Mouse (Mus musculus) hindbrain, embryonic 14.5 days (tissue): ENCODE results near the gene Gm13290. TPM values are rescaled to one million over a fixed set of nuclear protein-coding genes. Genes with fewer than 3 reads are reported as not detected.
"Not testable (repeated sequence)": the region's sequence is repeated elsewhere in the genome, so short reads cannot be mapped to it uniquely, and the experiment has no call there.

Source experiments
- ATAC-seq: fragments of 200-750 bp; cut with Nextera tagmentation; 2 replicates; pipeline ENCODE4 v1.8.0; 2017; ENCODE audit warnings: moderate number of reproducible peaks, mild to moderate bottlenecking, moderate TSS enrichment, moderate library complexity; ENCODE audit not compliant: low FRiP score
- DNase-seq: peaks from one replicate; pipeline ENCODE4 v3.0.0-alpha.2; 2015; ENCODE audit warnings: low spot score
- H3K27ac ChIP-seq: fragments of 300-500 bp; sonication (generic); 2 replicates; pipeline ENCODE4 v1.5.1; 2014; ENCODE audit warnings: mild to moderate bottlenecking, moderate library complexity
- H3K27me3 ChIP-seq: fragments of 300-500 bp; sonication (generic); 2 replicates; pipeline ENCODE4 v1.6.1; 2014; ENCODE audit warnings: mild to moderate bottlenecking, low read length, mixed read lengths; ENCODE audit not compliant: control insufficient read depth, insufficient read depth
- H3K36me3 ChIP-seq: fragments of 300-500 bp; sonication (generic); replicated peaks from 2 replicates; pipeline ENCODE4 v1.6.1; 2014; ENCODE audit not compliant: control insufficient read depth, insufficient read depth
- H3K4me1 ChIP-seq: fragments of 300-500 bp; sonication (generic); replicated peaks from 2 replicates; pipeline ENCODE4 v1.6.1; 2014; ENCODE audit warnings: antibody characterized with exemption, low read length, mixed read lengths; ENCODE audit not compliant: control insufficient read depth, insufficient read depth
- H3K4me2 ChIP-seq: fragments of 300-500 bp; sonication (generic); replicated peaks from 2 replicates; pipeline ENCODE4 v1.6.1; 2014; ENCODE audit warnings: mild to moderate bottlenecking, moderate library complexity
- H3K4me3 ChIP-seq: fragments of 300-500 bp; sonication (generic); replicated peaks from 2 replicates; pipeline ENCODE4 v1.5.1; 2014; ENCODE audit warnings: mild to moderate bottlenecking, low read length
- H3K9ac ChIP-seq: fragments of 300-500 bp; sonication (generic); 2 replicates; pipeline ENCODE4 v1.6.1; 2014
- H3K9me3 ChIP-seq: fragments of 300-500 bp; sonication (generic); 2 replicates; pipeline ENCODE4 v1.6.1; 2016; ENCODE audit warnings: low read length; ENCODE audit not compliant: control insufficient read depth
- WGBS: fragments of 180-500 bp; shearing (Covaris S2); extraction: QIAGEN DNeasy Blood & Tissue Kit; methylation state at CpG from one replicate; pipeline ENCODE4 v1.1.7; 2014; 5-methylcytosine and 5-hydroxymethylcytosine counted together
- polyA plus RNA-seq: library from polyadenylated mRNA; unstranded; fragments of >200 nt; fragmentation: Nextera tagmentation; extraction: Ambion mirVana; gene quantifications from 2 replicates; pipeline ENCODE4 v1.2.1, GENCODE M21; 2014

Gene Gm13290
- polyA plus RNA-seq, 1 experiment from 2014 or later: not detected

DNA sequence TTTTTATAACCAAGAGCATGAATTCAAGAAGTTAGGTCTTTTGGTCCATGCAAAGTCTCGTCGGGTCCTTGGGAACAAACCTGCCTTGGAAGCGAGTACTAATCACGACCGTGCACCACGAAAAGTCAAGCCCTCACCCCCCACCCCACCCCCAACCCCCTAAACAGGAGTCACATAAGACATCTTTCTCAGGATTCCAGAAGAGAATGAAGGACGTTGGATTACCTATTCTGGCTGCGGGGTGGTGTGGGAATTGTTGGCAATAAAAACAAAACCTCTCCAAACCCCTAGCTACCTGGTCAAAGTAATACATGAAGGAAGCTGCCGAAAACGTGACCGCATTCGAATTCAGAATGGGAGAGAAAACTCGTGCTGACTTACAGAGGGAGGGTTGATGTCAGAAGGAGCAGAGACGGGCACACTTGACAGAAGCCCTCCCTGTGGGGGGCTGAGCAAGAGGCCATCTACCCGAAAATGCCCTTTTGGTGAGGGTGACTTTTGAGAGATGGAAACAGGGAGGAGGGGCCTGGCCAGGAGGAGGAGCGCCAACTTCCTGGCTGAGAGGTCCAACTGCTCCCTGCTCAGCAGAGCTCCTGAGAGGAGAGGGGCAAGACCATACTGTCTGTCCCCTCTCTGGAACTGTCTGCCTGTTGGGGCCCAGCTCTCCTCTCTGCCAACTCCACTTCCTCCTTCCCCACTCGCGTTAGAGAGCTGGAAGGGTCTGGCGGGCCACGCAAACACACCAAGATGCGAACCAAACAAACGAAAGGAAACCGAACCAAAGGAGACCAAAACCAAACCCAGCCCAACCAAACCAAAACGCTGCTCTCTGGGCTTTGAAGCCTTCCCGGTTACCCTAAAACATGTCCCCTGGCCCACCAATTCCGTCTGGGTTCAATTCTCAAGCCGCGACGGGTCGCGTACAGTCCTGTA is 16.8 kb upstream of the Gm13290 start:
- ATAC-seq, DNase-seq, H3K4me1 ChIP-seq, H3K9me3 ChIP-seq, H3K36me3 ChIP-seq, H3K27me3 ChIP-seq: not testable (repeated sequence)
- peak overlapping the region; percentile 35 for H3K4me3 ChIP-seq
- H3K27ac ChIP-seq: peak overlapping the region; percentile 70
- H3K9ac ChIP-seq: peak overlapping the region; percentile 61
- peak overlapping the region; percentile 66 for H3K4me2 ChIP-seq
- 14% methylated on average over 28 of the region's 31 CpGs for WGBS

DNA sequence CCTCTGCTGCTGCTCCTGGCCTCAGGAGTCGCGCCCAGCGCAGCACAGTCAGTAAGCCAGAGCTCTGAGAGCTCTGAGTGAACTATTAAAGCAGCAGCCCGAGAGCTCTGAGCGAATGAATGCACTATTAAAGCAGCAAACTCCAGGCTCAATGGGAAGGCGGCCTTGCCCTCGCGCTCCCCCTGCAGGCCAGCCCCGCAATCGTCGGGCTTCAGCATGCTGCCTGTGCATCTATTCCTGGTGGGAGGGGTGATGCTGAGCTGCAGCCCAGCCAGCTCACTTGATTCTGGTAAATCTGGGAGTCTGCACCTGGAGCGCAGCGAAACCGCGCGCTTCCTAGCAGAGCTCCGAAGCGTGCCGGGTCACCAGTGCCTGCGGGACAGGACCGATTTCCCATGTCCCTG is 16.0 kb upstream of the Gm13290 start:
- H3K27me3 ChIP-seq, H3K36me3 ChIP-seq, H3K4me1 ChIP-seq, H3K9me3 ChIP-seq: not testable (repeated sequence)
- Histone ChIP-seq H3K9ac (peak overlapping the region; percentile 61), H3K4me2 (peak overlapping the region; percentile 66), H3K27ac (peak overlapping the region; percentile 70), H3K4me3 (peak overlapping the region; percentile 35)
- peak; percentile 100 for ATAC-seq
- DNase-seq: peak; percentile 80
- WGBS: 1% methylated on average over 19 of the region's 21 CpGs

DNA sequence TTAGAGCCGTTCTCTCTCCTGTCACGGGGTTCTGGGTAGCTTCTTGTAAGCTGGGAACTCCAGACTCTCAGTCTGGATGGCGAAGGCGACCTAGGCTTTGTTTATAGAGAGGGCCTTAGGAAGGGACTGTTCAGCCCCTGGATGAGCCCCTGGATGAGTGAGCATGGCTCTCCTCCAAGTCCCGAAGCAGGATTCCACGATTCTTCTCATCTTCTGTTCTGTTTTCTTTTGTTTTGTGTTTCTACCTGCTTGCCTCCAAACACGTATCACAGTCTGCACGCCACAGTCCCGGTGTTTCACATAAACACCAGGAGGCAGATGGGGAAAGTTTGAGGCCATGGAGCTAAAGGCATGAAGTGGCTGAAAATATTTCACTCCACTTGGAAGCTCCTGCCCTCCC is 14.9 kb upstream of the Gm13290 start:
- H3K36me3 ChIP-seq, DNase-seq, H3K27me3 ChIP-seq, H3K4me3 ChIP-seq, H3K9ac ChIP-seq, ATAC-seq, H3K27ac ChIP-seq, H3K4me1 ChIP-seq, H3K4me2 ChIP-seq, H3K9me3 ChIP-seq: not testable (repeated sequence)
- 83% methylated on average over 9 of the region's 9 CpGs for WGBS

- DNase-seq, H3K27me3 ChIP-seq, H3K36me3 ChIP-seq: not testable (repeated sequence)
Measured at GRCm38 (mm10) chr4:88759610-88760268, 13.9 kb upstream of the Gm13290 start, which contains the start of gene Gm13283. TSS of gene Gm13283 (plus strand) at chr4:88760119.

DNA sequence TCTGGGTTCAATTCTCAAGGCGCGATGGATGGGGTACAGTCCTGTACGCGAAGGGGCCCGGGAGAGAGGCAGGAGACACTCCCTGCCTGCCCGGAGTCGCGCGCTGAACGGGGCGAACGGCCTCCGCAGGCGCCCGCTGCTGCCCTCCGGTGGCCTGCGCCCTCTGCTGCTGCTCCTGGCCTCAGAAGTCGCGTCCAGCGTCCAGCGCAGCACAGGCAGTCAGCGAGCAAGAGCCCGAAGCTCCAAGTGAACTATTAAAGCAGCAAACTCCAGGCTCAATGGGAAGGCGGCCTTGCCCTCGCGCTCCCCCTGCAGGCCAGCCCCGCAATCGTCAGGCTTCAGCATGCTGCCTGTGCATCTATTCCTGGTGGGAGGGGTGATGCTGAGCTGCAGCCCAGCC is 13.2 kb upstream of the Gm13290 start:
- H3K9me3 ChIP-seq, ATAC-seq, H3K27me3 ChIP-seq, H3K9ac ChIP-seq, H3K27ac ChIP-seq, H3K36me3 ChIP-seq, H3K4me1 ChIP-seq: not testable (repeated sequence)
- WGBS: 0% methylated on average over 14 of the region's 28 CpGs
- peak overlapping the region; percentile 22 for H3K4me3 ChIP-seq
- peak; percentile 47 for DNase-seq
- H3K4me2 ChIP-seq: peak overlapping the region; percentile 60

More at GRCm38 (mm10) chr4:88759610-88760268, 13.9 kb upstream of the Gm13290 start, which contains the start of gene Gm13283:
- 26% methylated on average over 7 of the region's 14 CpGs for WGBS
- H3K4me1 ChIP-seq, H3K9me3 ChIP-seq, ATAC-seq, H3K27ac ChIP-seq, H3K9ac ChIP-seq: not testable (repeated sequence)
- Histone ChIP-seq H3K4me2 (peak within 1 kb of the TSS; percentile 60), H3K4me3 (peak within 1 kb of the TSS; percentile 22)

DNA sequence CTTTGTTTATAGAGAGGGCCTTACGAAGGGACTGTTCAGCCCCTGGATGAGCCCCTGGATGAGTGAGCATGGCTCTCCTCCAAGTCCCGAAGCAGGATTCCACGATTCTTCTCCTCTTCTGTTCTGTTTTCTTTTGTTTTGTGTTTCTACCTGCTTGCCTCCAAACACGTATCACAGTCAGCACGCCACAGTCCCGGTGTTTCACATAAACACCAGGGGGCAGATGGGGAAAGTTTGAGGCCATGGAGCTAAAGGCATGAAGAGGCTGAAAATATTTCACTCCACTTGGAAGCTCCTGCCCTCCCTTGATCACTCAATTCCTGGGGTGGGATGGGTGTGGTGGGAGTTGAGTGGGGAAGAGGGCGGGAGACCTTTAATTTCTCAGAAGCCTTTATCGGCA is 11.9 kb upstream of the Gm13290 start:
- H3K9me3 ChIP-seq, ATAC-seq, H3K4me1 ChIP-seq, H3K4me3 ChIP-seq, H3K4me2 ChIP-seq, DNase-seq, H3K9ac ChIP-seq, H3K27me3 ChIP-seq, H3K27ac ChIP-seq, H3K36me3 ChIP-seq: not testable (repeated sequence)
- WGBS: 80% methylated on average over 6 of the region's 8 CpGs

GRCm38 (mm10) chr4:88762341-88762740 is 11.3 kb upstream of the Gm13290 start:
- DNase-seq, ATAC-seq: not testable (repeated sequence)
- 55% methylated on average over 9 of the region's 9 CpGs for WGBS

DNA sequence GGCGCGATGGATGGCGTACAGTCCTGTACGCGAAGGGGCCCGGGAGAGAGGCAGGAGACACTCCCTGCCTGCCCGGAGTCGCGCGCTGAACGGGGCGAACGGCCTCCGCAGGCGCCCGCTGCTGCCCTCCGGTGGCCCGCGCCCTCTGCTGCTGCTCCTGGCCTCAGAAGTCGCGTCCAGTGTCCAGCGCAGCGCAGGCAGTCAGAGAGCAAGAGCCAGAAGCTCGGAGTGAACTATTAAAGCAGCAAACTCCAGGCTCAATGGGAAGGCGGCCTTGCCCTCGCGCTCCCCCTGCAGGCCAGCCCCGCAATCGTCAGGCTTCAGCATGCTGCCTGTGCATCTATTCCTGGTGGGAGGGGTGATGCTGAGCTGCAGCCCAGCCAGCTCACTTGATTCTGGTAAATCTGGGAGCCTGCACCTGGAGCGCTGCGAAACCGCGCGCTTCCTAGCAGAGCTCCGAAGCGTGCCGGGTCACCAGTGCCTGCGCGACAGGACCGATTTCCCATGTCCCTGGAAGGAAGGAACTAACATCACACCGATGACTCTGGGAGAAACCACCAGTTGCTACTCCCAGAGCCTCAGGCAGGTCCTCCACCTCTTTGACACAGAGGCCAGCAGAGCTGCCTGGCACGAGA is 10.1 kb upstream of the Gm13290 start:
- H3K36me3 ChIP-seq, H3K4me1 ChIP-seq, H3K27me3 ChIP-seq, ATAC-seq, H3K9me3 ChIP-seq, H3K27ac ChIP-seq, H3K9ac ChIP-seq: not testable (repeated sequence)
- Histone ChIP-seq H3K4me3 (peak overlapping the region; percentile 31), H3K4me2 (peak overlapping the region; percentile 56)
- 4% methylated on average over 22 of the region's 42 CpGs for WGBS
- DNase-seq: peak; percentile 56

More at GRCm38 (mm10) chr4:88762341-88762740, 11.3 kb upstream of the Gm13290 start:
- H3K27me3 ChIP-seq, H3K36me3 ChIP-seq, H3K4me2 ChIP-seq, H3K4me1 ChIP-seq, H3K9me3 ChIP-seq, H3K27ac ChIP-seq, H3K9ac ChIP-seq, H3K4me3 ChIP-seq: not testable (repeated sequence)

DNA sequence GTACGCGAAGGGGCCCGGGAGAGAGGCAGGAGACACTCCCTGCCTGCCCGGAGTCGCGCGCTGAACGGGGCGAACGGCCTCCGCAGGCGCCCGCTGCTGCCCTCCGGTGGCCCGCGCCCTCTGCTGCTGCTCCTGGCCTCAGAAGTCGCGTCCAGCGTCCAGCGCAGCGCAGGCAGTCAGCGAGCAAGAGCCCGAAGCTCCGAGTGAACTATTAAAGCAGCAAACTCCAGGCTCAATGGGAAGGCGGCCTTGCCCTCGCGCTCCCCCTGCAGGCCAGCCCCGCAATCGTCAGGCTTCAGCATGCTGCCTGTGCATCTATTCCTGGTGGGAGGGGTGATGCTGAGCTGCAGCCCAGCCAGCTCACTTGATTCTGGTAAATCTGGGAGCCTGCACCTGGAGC is 3.0 kb downstream of the Gm13290 start, which contains the start of gene Gm13289:
Gene Gm13289 (plus strand): TSS at position 301 of the 400 bp plus-strand sequence.
- H3K4me2 ChIP-seq, H3K27me3 ChIP-seq, H3K9me3 ChIP-seq, H3K27ac ChIP-seq, H3K36me3 ChIP-seq, H3K4me3 ChIP-seq, DNase-seq, ATAC-seq, H3K9ac ChIP-seq, H3K4me1 ChIP-seq: not testable (repeated sequence)
- no CpG with 5 or more reads among the region's 29 CpGs for WGBS
